Mouse (Mus musculus) lung, postnatal 0 days (tissue): ENCODE measurements around the gene Hs2st1.

ENCODE experiments used
- CTCF ChIP-seq: IDR thresholded peaks from 2 replicates; pipeline ENCODE4 v1.5.1; 2016; ENCODE audit warnings: antibody characterized with exemption, mild to moderate bottlenecking
- EP300 ChIP-seq: IDR thresholded peaks from 2 replicates; pipeline ENCODE4 v1.6.1; 2016; ENCODE audit warnings: antibody characterized with exemption, mild to moderate bottlenecking, control low read depth

DNA sequence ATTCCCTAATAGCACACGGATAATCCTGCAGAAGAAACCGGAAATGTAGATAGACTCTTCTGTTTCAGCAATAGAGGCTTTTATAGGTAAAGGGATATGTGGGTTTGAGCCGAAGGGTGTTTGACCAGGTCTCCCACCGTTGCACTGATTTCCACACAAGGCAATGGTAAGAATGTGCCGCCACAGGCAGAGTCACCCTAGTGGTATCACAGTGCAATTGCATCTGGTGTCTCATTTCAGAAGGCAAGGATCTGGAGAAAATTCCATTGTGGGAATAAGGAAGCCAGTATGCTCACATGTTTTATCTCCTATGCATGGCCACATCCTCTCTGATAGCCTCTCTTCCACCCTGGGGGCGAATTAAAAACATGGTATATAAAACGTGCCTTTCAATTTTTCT, 171.8 kb downstream of the Hs2st1 start:
- TF ChIP-seq CTCF (peak; percentile 55), EP300 (no peak)
